Mouse (Mus musculus) heart, embryonic 15.5 days (tissue): Measurements from ENCODE around the gene Caml. TPM values are rescaled to one million over a fixed set of nuclear protein-coding genes. Genes with fewer than 3 reads are reported as not detected.
"Not testable (repeated sequence)": the region's sequence is repeated elsewhere in the genome, so short reads cannot be mapped to it uniquely, and the experiment has no call there.

Experiments
- ATAC-seq: fragments of 200-750 bp; cut with Nextera tagmentation; replicated peaks from 2 replicates; pipeline ENCODE4 v1.8.0; 2017; ENCODE audit warnings: low read depth, moderate TSS enrichment; ENCODE audit not compliant: insufficient number of reproducible peaks, insufficient read depth, low FRiP score
- H3K27ac ChIP-seq: fragments of 300-500 bp; sonication (generic); 2 replicates; pipeline ENCODE4 v1.5.1; 2015; ENCODE audit warnings: mild to moderate bottlenecking, inconsistent platforms
- H3K27me3 ChIP-seq: fragments of 300-500 bp; sonication (generic); 2 replicates; pipeline ENCODE4 v1.6.1; 2015; ENCODE audit warnings: inconsistent platforms
- H3K36me3 ChIP-seq: fragments of 300-500 bp; sonication (generic); 2 replicates; pipeline ENCODE4 v1.6.1; 2015; ENCODE audit warnings: mild to moderate bottlenecking, inconsistent platforms
- H3K4me1 ChIP-seq: fragments of 300-500 bp; sonication (generic); replicated peaks from 2 replicates; pipeline ENCODE4 v1.6.1; 2015; ENCODE audit warnings: inconsistent platforms
- H3K4me2 ChIP-seq: fragments of 300-500 bp; sonication (generic); 2 replicates; pipeline ENCODE4 v1.6.1; 2015; ENCODE audit warnings: inconsistent platforms, mild to moderate bottlenecking, moderate library complexity
- H3K4me3 ChIP-seq: fragments of 300-500 bp; sonication (generic); 2 replicates; pipeline ENCODE4 v1.5.1; 2015; ENCODE audit warnings: mild to moderate bottlenecking, inconsistent platforms
- H3K9ac ChIP-seq: fragments of 300-500 bp; sonication (generic); 2 replicates; pipeline ENCODE4 v1.6.1; 2015; ENCODE audit warnings: mild to moderate bottlenecking, inconsistent platforms
- H3K9me3 ChIP-seq: fragments of 300-500 bp; sonication (generic); replicated peaks from 2 replicates; pipeline ENCODE4 v1.6.1; 2016; ENCODE audit warnings: inconsistent platforms
- WGBS: fragments of 180-500 bp; shearing (Covaris S2); methylation state at CpG from one replicate; pipeline ENCODE4 v1.1.7; 2015; ENCODE audit warnings: mixed read lengths; 5-methylcytosine and 5-hydroxymethylcytosine counted together
- polyA plus RNA-seq: library from polyadenylated mRNA; unstranded; fragments of >200 nt; fragmentation: Nextera tagmentation; extraction: Ambion mirVana; gene quantifications from 2 replicates; pipeline ENCODE4 v1.2.1, GENCODE M21; 2015

The Caml gene
- 37.9 and 38.2 TPM in 2 replicates for polyA plus RNA-seq

DNA sequence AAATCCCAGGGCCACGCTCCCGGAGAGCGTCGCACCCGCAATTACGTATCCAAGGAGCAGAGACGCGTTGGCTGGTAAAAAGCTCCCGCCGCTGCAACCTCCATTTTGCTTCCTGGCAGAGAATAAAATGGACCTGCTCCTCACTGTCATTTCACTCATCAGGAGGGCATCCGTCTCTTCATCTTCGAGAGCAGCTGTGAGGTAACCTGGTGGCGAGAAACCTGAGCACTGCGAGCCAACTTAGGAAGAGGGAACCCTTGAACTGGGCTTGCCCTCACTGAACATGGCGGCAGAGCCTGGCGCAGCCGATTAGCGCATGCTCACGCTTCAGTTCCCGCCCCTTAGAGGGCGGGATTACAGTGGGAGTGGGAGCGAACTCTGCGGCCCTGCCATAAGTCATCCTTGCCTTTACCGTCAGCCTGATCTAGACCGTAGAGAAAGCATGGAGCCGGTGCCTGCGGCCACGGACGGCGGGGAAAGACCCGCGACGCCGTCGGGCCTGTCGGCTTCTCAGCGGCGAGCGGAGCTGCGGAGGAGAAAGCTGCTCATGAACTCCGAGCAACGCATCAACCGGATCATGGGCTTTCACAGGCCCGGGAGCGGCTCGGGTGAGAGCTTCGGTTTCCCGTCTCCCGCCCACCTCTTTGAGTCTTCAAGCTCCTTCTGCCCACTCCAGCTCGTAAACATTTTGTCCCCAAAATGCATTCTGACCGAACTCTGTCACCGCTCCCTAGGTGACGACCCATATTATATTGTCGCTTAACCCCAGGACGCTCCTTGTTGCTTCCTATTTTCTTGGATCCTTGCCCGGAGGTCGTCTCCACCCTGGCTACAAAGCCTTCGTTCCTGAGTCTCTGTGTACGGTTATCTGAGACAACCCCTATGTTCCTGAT, at the start of gene Caml:
Caml (plus strand) TSS at position 357 of the 893 bp plus-strand sequence.
- no peaks in the 10 kb centered on the region for H3K9me3 ChIP-seq
- peak within 1 kb of the TSS; percentile 81 for H3K27ac ChIP-seq
- peak within 1 kb of the TSS; percentile 83 for H3K4me2 ChIP-seq
- H3K36me3 ChIP-seq, result peaks cover 13% of the 10 kb centered on the region
- H3K27me3 ChIP-seq, result no peaks in the 10 kb centered on the region
- peak within 1 kb of the TSS; percentile 74 for H3K4me3 ChIP-seq
- ATAC-seq, result peak; percentile 97
- WGBS, result under 1% methylated on average over 59 of the region's 59 CpGs
- H3K9ac ChIP-seq, result peak within 1 kb of the TSS; percentile 77
- peaks cover 20% of the 10 kb centered on the region for H3K4me1 ChIP-seq

DNA sequence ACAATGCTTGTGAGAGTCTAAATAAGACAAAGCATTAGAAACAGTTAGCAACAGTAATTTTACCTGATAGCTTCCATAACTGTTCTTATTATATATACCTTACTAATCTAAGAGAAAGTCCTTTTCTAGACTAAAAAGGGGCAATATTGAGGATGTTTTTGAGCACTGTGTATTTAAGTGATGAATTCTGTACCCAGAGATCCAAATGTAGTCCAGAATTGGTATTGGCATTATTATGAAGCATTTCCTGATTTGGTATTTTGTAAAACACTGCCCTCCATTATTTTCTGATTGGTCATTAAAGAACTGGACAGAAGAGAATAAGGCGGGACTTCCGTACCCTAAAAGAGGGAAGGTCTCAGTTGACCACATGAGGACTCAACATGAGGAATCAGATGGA, 49.4 kb upstream of the Caml start, which contains the start of gene Tmed9:
Tmed9 (plus strand) TSS at position 301 of the 400 bp plus-strand sequence.
- no peak within 1 kb of the TSS for H3K4me2 ChIP-seq
- no peaks in the 10 kb centered on the region for H3K27me3 ChIP-seq
- H3K4me3 ChIP-seq, result no peak within 1 kb of the TSS
- 0 out of 2 replicates have a peak, but pooled peaks cover 2% of the 10 kb centered on the region for H3K36me3 ChIP-seq
- H3K4me1 ChIP-seq, result peaks cover 16% of the 10 kb centered on the region
- no peaks in the 10 kb centered on the region for H3K9me3 ChIP-seq
- no peak for ATAC-seq
- 95% methylated on average over 2 of the region's 2 CpGs for WGBS
- H3K9ac ChIP-seq, result no peak within 1 kb of the TSS
- H3K27ac ChIP-seq, result no peak within 1 kb of the TSS

DNA sequence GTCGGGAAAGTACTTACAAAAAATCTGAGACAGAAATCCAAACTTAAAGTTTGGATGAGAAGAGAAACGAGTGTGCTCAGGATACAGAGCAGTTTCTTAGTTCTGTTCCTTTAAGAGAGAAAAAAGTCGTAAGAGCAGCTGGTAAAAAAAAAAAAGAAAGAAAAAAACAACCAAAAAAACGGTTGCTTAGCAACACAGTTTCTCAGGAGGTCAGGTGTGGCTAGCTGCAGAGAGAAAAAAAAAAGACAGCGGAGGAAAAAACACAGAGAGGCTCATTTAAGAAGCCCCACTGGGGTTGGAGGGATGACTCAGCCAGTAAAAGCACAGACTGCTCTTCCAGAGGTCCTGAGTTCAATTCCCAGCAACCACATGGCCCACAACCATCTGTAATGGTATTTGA, 48.5 kb upstream of the Caml start:
- Histone ChIP-seq H3K9ac (no peak overlapping the region), H3K4me2 (no peak overlapping the region), H3K27me3 (no peaks in the 10 kb centered on the region), H3K36me3 (no peaks in the 10 kb centered on the region), H3K4me3 (no peak overlapping the region), H3K27ac (no peak overlapping the region), H3K4me1 (peaks cover 11% of the 10 kb centered on the region), H3K9me3 (no peaks in the 10 kb centered on the region)
- ATAC-seq, result no peak
- WGBS, result 81% methylated on average over 5 of the region's 5 CpGs

DNA sequence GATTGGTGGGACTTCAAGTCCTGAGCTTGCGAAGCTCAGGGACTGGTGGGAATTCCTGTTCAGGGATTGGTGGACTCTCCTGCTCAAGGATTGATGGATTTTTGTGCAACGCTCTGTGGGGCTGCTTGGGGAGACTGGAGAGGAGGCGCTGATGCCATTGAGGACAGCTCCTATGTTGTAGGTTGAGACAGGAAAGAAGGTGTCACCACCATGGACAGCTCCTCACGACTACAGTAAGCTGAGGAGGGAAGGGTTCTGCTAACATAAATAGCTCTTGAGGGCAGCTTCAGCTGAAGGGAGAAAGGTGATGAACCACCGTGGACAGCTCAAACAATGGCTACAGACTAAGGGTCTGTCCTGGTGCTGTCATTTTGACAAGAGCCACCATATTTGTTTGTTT, 46.9 kb upstream of the Caml start:
- Histone ChIP-seq H3K4me1 (0 out of 2 replicates have a peak, but pooled peaks cover 3% of the 10 kb centered on the region), H3K9ac (no peak overlapping the region), H3K9me3 (no peaks in the 10 kb centered on the region), H3K27me3 (no peaks in the 10 kb centered on the region), H3K4me2 (no peak overlapping the region), H3K36me3 (no peaks in the 10 kb centered on the region), H3K4me3 (no peak overlapping the region), H3K27ac (no peak overlapping the region)
- ATAC-seq, result no peak
- WGBS, result 45% methylated on average over 5 of the region's 5 CpGs

DNA sequence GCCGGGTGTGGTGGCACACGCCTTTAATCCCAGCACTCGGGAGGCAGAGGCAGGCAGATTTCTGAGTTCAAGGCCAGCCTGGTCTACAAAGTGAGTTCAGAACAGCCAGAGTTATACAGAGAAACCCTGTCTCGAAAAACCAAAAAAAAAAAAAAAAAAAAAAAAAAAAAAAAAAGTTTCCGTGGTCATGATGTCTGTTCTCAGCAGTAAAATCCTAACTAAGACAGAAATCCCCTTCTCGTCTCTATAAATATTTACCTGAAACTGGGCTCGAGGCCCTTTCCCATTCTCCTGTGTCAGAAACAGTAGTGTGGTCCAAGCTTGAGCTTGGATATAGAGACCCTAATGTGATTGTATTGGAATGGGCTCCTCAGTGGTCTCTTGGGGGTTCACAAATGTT, 45.9 kb upstream of the Caml start:
- H3K9ac ChIP-seq, ATAC-seq, H3K4me1 ChIP-seq, H3K27me3 ChIP-seq, H3K9me3 ChIP-seq, H3K4me2 ChIP-seq, H3K4me3 ChIP-seq, H3K27ac ChIP-seq, H3K36me3 ChIP-seq: not testable (repeated sequence)
- 83% methylated on average over 7 of the region's 7 CpGs for WGBS

DNA sequence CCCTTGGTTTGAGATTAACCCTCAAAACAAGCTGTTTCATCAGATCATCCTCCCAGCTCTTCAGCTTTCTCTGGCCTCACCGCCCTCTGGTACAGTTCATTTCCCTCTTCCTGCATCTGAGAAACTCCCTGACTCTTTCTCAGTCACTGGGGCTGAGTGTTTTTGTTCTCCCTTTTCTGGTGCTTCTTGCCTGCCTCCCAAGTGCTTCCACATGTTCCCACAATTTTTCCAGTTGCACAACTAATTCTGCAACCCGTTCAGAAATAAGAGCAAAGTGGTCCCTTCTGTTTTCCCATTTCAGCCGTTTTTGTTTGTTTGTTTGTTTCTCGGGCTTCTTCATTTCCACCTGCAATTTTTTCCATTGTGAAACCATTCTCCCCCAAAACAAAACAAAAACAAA, 44.7 kb upstream of the Caml start:
- Histone ChIP-seq H3K4me3 (no peak overlapping the region), H3K27me3 (no peaks in the 10 kb centered on the region), H3K27ac (no peak overlapping the region), H3K4me2 (no peak overlapping the region), H3K36me3 (no peaks in the 10 kb centered on the region), H3K9me3 (no peaks in the 10 kb centered on the region), H3K9ac (no peak overlapping the region), H3K4me1 (no peaks in the 10 kb centered on the region)
- no peak for ATAC-seq
- WGBS, result 67% methylated on average over 4 of the region's 4 CpGs

DNA sequence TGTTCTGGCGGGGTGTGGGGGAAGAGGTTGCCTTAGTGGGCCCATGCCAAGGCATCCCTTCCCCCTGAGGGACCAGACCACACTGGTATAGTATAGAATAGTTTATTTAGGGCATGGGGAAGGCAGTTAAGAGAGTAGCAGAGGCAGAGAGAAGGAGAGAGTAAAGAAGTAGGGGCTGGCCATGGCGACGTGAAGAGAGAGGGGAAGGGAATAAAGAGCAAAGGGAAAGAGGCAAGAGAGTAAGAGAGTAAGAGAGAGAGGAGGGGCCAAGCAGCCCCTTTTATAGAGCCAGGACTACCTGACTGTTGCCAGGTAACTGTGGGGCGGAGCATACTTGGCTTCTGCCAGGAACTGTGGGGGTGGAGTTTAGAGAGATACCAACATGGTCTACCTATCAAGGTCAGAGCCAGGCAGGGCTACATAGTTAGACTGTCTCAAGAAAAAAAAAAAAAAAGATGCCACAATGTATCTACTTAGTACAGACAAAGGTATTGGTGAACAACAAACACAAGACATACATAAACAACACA, 30.8 kb upstream of the Caml start:
- no peaks in the 10 kb centered on the region for H3K9me3 ChIP-seq
- ATAC-seq, result no peak
- H3K27ac ChIP-seq, result no peak overlapping the region
- peaks cover 25% of the 10 kb centered on the region for H3K36me3 ChIP-seq
- H3K4me1 ChIP-seq, result peaks cover 13% of the 10 kb centered on the region
- no peaks in the 10 kb centered on the region for H3K27me3 ChIP-seq
- H3K4me3 ChIP-seq, result no peak overlapping the region
- no peak overlapping the region for H3K9ac ChIP-seq
- H3K4me2 ChIP-seq, result no peak overlapping the region
- 74% methylated on average over 4 of the region's 4 CpGs for WGBS

DNA sequence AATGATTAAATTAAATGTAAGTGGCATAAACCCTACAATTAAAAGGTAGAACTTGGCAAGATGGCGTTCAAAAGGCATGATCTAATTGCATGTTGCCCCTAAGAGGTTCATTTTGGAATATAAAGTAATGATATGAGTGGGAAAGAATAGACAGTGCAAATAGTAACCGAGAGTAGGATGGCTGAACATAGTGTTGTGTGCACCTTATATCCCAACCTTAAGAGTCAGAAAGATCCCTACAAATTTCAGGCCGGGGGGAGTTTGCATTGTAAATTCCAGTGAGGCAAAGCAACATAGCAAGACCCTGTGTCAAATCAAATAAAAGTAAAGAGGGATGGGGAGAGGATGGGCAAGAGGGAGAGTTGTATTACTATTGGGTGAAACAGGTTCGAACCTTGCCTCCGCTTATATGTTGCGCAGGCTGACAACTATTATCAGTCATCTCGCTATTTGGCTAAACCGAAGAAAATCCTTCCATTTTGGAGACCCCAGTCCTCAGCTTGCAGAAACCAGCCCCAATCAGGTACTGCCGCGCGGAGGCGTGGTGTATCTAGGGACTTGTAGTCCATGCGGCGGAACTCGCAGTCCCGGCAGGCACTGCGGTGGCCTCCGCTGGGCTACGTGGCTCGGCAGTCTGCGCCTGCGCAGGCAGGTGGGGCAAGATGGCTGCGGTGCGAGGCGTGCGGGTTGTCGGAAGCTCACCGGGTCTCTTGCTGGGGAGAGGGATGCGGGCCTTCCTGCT, 30.1 kb upstream of the Caml start:
- peak; percentile 98 for ATAC-seq
- Histone ChIP-seq H3K36me3 (peaks cover 31% of the 10 kb centered on the region), H3K27me3 (no peaks in the 10 kb centered on the region), H3K27ac (peak overlapping the region; percentile 40; the same call in 1 of the 2 replicates), H3K4me1 (peaks cover 13% of the 10 kb centered on the region), H3K9ac (peak overlapping the region; percentile 68), H3K4me3 (peak overlapping the region; percentile 63), H3K9me3 (no peaks in the 10 kb centered on the region), H3K4me2 (peak overlapping the region; percentile 66)
- 4% methylated on average over 29 of the region's 29 CpGs for WGBS

DNA sequence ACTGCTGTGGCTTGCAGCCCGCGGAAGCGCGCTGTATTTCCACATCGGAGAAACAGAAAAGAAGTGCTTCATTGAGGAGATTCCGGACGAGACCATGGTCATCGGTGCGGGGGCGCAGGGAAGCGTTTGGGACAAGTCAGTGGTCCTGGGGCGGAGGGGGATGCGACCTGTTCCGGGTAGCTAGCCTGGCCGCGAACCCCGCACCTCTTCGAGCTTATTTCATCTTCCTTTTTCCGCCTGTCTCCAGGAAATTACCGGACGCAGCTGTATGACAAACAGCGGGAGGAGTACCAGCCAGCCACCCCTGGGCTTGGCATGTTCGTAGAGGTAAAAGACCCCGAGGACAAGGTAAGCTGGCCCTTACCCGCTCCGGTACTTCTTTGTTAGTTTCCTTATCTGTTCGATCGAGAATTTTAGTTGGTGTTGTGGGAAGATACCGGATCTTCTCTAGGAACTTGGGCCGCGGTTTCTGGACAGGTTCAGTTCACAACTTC, 29.5 kb upstream of the Caml start:
- ATAC-seq, result 0 out of 2 replicates have a peak, but pooled peaks have one; percentile 21
- peak overlapping the region; percentile 66 for H3K4me2 ChIP-seq
- H3K4me3 ChIP-seq, result peak overlapping the region; percentile 63
- peak overlapping the region; percentile 40; the same call in 1 of the 2 replicates for H3K27ac ChIP-seq
- H3K36me3 ChIP-seq, result peaks cover 37% of the 10 kb centered on the region
- H3K9ac ChIP-seq, result peak overlapping the region; percentile 68
- no peaks in the 10 kb centered on the region for H3K9me3 ChIP-seq
- peaks cover 13% of the 10 kb centered on the region for H3K4me1 ChIP-seq
- no peaks in the 10 kb centered on the region for H3K27me3 ChIP-seq
- WGBS, result 0% methylated on average over 31 of the region's 31 CpGs

DNA sequence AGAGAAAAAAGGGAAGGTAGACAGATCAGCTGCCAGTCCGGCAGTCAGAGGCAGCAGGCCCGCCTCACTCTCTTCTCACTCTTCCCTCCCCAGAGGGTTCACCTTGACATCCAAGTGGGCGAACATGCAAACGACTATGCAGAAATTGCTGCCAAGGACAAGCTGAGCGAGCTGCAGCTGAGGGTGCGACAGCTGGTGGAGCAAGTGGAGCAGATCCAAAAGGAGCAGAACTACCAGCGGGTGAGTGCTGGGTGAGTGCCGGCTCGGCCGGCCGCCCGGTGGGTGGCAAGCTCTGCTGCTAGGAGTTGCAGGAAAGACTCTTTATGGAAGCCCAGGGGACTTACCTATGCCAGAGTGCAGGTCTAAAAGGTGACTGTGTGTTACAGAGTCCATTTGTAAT, 27.4 kb upstream of the Caml start:
- Histone ChIP-seq H3K4me2 (no peak overlapping the region), H3K4me3 (no peak overlapping the region), H3K4me1 (peaks cover 18% of the 10 kb centered on the region), H3K27me3 (no peaks in the 10 kb centered on the region), H3K27ac (no peak overlapping the region), H3K36me3 (peaks cover 37% of the 10 kb centered on the region), H3K9ac (no peak overlapping the region), H3K9me3 (no peaks in the 10 kb centered on the region)
- no peak for ATAC-seq
- 81% methylated on average over 12 of the region's 12 CpGs for WGBS

DNA sequence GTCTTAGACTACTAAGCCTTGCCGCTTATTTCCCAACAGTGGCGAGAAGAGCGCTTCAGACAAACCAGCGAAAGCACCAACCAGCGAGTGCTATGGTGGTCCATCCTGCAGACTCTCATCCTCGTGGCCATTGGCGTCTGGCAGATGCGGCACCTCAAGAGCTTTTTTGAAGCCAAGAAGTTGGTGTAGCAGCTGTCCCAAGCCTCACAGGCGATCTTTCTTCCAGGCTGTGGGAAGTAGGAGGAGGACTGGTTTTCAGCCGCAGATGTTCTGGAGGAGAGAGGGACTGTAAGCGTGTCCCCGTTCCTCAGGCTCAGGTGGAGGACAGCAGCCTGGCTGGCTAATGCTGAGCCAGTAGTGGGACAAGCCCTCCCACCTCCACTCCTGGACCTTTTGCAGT, 26.0 kb upstream of the Caml start:
- H3K27ac ChIP-seq, result no peak overlapping the region
- WGBS, result 92% methylated on average over 12 of the region's 12 CpGs
- no peak overlapping the region for H3K4me3 ChIP-seq
- no peak overlapping the region for H3K4me2 ChIP-seq
- H3K9me3 ChIP-seq, result no peaks in the 10 kb centered on the region
- peaks cover 37% of the 10 kb centered on the region for H3K36me3 ChIP-seq
- no peaks in the 10 kb centered on the region for H3K27me3 ChIP-seq
- no peak overlapping the region for H3K9ac ChIP-seq
- ATAC-seq, result no peak
- H3K4me1 ChIP-seq, result peaks cover 26% of the 10 kb centered on the region
